8 mouse cellular contexts compared by ENCODE assay signal in genomic region chr15:59728817-59729560, GRCm38 (mm10).
DNase-seq lines count a peak whose midpoint lies in the region; ATAC-seq and TF ChIP-seq lines count a peak whose summit lies in the region.

No protein-coding gene starts in this region.

- 60% methylated on average over 11 of the region's 11 CpGs for WGBS in lung, embryonic 15.5 days
- WGBS in midbrain, embryonic 15.5 days: 84% methylated on average over 11 of the region's 11 CpGs

- H3K4me2 ChIP-seq in lung, embryonic 15.5 days: peak overlapping the region; percentile 16; the same call in 1 of the 2 replicates
- H3K4me2 ChIP-seq in midbrain, embryonic 15.5 days: no peak overlapping the region

- no peak overlapping the region for H3K9ac ChIP-seq in lung, embryonic 15.5 days
- H3K9ac ChIP-seq in midbrain, embryonic 15.5 days: no peak overlapping the region

- 0 out of 2 replicates have a peak, but pooled peaks cover 7% of the 10 kb centered on the region for H3K4me1 ChIP-seq in lung, embryonic 15.5 days
- peaks cover 11% of the 10 kb centered on the region for H3K4me1 ChIP-seq in embryonic fibroblast, embryonic 13.5 days (ENCODE audit: control insufficient read depth, insufficient read depth, low read length)
- no peaks in the 10 kb centered on the region for H3K4me1 ChIP-seq in midbrain, embryonic 15.5 days

- TF ChIP-seq CTCF in gastrocnemius, adult 2 months (IDR thresholded peaks at IDR 0.05): no peak
- no peak for TF ChIP-seq CTCF in embryonic fibroblast, embryonic 13.5 days (IDR thresholded peaks at IDR 0.05; ENCODE audit: borderline replicate concordance, insufficient read depth, low read length)

- peak overlapping the region; percentile 71 for H3K27ac ChIP-seq in gastrocnemius, adult 2 months
- peak overlapping the region; percentile 64 for H3K27ac ChIP-seq in lung, embryonic 15.5 days
- peak overlapping the region; percentile 82 for H3K27ac ChIP-seq in embryonic fibroblast, embryonic 13.5 days (ENCODE audit: insufficient read depth, low read length)
- no peak overlapping the region for H3K27ac ChIP-seq in midbrain, embryonic 15.5 days

- H3K4me3 ChIP-seq in gastrocnemius, adult 2 months: no peak overlapping the region
- H3K4me3 ChIP-seq in lung, embryonic 15.5 days: no peak overlapping the region
- H3K4me3 ChIP-seq in embryonic fibroblast, embryonic 13.5 days (ENCODE audit: insufficient read depth, low read length): no peak overlapping the region
- H3K4me3 ChIP-seq in midbrain, embryonic 15.5 days: no peak overlapping the region

- no peaks in the 10 kb centered on the region for H3K9me3 ChIP-seq in lung, embryonic 15.5 days
- H3K9me3 ChIP-seq in midbrain, embryonic 15.5 days: no peaks in the 10 kb centered on the region

- ATAC-seq in lung, embryonic 15.5 days (ENCODE audit: borderline replicate concordance, extremely low read depth, low FRiP score, low TSS enrichment): no peak
- peak; percentile 55; the same call in 1 of the 2 replicates for ATAC-seq in monocyte, adult 5-6 weeks (replicated peaks; ENCODE audit: insufficient number of reproducible peaks, low FRiP score, low TSS enrichment, poor library complexity, severe bottlenecking)
- ATAC-seq in midbrain, embryonic 15.5 days (replicated peaks): no peak

- no peak for DNase-seq in gastrocnemius, adult 2 months
- DNase-seq in gastrocnemius, postnatal 14 days: no peak
- DNase-seq in lung, postnatal 25 days (ENCODE audit: low spot score): no peak
- DNase-seq in B cell, adult 2 months: no peak

- no peaks in the 10 kb centered on the region for H3K36me3 ChIP-seq in lung, embryonic 15.5 days
- no peaks in the 10 kb centered on the region for H3K36me3 ChIP-seq in midbrain, embryonic 15.5 days (replicated peaks)

- H3K27me3 ChIP-seq in lung, embryonic 15.5 days: no peaks in the 10 kb centered on the region
- no peaks in the 10 kb centered on the region for H3K27me3 ChIP-seq in midbrain, embryonic 15.5 days (replicated peaks)

- no peak for TF ChIP-seq POLR2A in embryonic fibroblast, embryonic 13.5 days (IDR thresholded peaks at IDR 0.05; ENCODE audit: low read depth, low read length)

- intact Hi-C loops in gastrocnemius, adult 2 months (cut with DNase I): no loop called here
- intact Hi-C loops in gastrocnemius, postnatal 14 days (cut with DNase I; ENCODE audit: low total_unique reads): no loop called here
